Mouse (Mus musculus): ENCODE measurements around the gene Gm1043.

DNA sequence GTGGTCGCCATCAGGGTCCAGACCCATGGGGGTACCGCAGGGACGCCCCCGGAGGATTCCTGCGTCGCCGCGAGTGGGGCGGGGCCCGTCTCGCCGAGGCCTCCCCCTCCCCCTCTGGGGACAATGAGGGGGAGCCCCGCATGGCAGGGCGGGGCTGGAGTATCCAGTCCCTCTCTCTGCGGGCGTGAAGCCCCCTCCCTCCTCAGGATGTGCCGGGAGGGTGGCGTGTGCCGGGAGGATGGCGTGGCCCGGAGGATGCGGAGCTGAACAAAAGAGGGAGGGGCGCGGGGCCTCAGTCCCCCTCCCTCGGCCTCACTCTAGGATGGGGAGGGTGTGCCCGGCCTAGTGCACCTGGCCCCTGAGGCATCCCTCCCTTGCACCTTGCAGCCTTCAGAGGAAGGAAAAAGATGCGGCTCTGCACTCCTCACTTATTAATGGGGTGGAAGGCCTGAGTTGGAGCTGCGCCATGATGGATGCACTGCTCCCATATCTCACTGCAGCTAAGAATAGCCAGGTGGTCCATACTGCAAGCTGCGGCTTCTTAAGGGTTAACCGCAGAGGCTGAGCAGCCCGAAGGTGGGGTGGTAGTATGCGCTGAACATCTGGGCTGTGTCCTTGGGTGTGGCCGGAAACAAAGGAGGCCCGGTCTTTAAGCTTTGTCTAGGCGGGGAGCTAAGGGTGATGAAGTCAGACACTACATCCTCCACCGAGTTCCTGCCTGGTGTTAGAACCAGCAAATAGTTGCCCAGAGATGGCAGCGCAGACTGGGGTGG, 161.2 kb downstream of the Gm1043 start:
- TF ChIP-seq POLR2A (IDR thresholded peaks at IDR 0.05; ENCODE audit: control insufficient read depth, low read depth, low read length), result no peak
- no peak for TF ChIP-seq CTCF (IDR thresholded peaks at IDR 0.05; ENCODE audit: control insufficient read depth, insufficient read depth, insufficient replicate concordance, low read depth, low read length)

Data from testis, adult 2 months (tissue).